Mouse (Mus musculus) thymus, postnatal 10 days (tissue): ENCODE measurements around the gene Trpv6.

Experiments
- DNase-seq, 2 experiments: peaks; one replicate each; pipeline ENCODE4 v3.0.0; 2021; ENCODE audit warnings: low spot score in 2 of 2

Trpv6 gene

DNA sequence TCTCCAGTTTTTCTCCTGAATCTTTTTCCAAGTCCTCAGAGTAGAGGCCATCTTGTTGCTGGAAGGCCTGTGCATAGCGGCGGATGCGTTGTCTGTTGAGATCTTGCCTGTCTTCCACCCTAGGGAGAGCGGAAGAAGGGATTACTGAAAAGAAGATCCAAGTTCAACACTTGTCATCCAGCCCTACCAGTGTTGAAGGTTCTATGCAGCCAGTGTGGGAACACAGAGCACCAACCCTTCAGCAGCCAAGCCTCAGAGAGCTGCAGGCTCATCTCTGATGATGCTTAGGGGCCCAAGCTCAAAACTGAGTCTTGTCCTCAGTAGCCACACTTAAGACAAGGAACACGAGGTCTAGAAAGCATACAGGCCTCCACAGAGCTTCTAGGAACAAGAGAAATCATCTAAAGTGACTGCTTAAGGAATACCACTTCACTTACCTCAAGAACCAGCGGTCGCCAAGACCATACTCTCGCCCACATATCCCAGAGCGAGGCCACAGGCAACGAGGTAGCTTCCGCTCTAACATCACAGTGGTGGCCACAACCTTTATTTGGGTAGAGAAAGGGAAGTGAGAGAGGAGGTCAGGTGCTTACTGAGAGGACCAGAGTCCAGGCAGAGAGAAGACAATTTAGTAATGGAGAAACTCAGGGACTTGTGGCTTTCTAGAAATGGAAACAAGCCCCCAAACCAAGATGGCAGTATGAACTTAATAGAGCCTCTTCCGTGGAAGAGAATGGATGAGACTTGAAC lies 14.8 kb downstream of the Trpv6 start:
- DNase-seq = no peak

DNA sequence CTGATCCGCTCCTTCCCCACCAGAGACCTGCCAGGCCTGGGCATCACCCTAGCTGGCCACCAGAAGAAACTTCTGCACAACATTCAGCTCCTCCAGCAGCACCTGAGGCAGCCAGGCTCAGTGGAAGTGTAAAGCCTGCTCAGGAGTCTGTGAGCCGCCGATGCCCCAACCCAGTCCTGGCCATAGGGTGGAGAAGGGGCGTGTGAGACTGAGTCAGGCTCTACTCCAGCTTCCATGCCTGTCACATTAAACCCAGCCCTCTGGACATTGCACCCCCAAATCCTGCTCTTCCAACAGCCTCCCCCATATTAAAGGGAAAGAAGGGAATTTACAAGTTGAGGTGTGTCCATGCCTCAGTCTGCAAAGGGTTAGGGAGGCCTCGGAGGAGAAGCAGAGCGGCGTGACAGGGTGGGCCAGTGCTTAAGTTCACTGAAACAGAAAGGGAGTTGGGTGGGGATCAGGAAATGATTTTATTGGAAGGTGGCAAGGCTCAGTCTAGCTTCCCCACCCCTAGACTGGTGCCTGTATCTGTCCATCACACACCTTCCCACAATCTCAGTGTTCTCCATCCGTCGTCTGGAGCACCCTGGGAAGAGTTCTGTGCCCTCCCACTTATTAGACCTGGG lies 15.9 kb downstream of the Trpv6 start:
- no peak for DNase-seq

DNA sequence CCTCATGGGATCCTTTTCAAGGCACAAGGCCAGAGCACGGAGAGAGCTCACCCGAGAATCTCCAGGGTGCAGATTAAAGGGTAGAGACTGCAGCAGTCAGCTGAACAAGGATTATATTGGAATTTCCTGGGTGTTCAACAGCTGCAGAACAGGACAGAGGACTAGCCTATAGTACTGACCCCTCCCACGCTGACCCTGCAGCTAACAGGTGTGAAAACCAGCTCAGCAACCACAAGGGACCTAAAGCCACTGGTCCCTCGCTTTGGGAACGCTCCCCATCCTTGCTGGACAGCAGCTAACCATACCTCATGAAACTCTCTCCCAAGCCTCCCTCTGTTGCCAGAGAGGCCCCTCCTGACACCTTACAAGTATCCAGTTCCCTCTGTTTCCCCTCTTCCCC lies 28.6 kb downstream of the Trpv6 start:
- DNase-seq = no peak

GRCm38 (mm10) chr6:41606214-41606613 lies 30.0 kb downstream of the Trpv6 start:
- peak; percentile 52 to 55 for DNase-seq

DNA sequence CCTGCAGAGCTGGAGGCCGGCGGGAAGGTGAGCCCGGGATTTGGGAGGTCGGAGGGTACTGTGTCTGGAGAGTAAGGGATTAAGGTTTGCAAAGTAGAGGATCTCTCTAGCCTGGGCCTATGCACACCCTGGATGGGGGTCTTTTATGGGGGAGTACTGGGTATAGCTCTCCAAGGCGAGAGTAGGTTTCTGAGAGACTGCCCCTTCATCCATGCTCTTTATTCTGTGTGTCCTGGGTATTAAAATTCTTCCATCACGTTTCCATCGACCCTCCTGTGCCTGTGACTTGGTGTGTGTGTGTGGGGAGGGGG lies 30.5 kb downstream of the Trpv6 start:
- no peak for DNase-seq

DNA sequence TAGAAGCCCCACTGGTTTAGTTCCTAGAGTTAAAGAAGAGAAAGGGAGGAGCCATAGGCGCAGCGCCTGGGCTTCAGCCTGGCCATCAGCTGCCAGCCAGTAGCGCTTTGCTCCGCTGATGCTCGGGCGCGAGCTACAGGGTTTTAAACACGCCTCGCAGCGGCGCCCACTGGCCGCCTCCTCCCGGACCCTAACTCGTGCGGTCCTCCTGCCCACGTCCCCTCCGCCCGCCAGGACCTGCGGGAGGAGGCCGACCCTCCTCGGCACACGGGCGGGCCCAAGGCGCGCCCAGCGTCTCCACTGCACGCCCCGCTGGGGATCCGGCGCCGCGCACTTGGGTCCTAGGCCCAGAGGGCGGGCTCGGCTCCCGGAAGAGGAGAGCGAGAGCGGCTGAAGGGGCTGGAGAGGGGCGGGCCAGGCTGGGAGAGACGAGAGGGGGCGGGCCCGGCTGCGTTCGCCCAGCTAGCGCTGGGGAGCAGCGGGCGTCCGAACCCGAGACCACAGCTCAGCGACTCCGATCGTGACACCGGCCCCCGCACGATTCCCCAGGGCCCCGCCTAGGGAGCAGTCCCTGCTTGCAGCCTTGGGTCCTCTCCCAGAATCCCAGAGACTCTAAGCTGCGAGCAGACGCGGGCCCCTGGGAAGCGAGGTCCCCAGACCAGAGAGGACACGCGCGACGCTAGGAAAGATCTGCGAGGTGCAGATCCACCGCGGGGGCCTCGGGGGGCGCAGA lies 31.0 kb downstream of the Trpv6 start, which contains the start of gene Ephb6:
Ephb6 (plus strand) TSS at position 422 of the 733 bp plus-strand sequence.
- DNase-seq = peak; percentile 85 to 89

- peak; percentile 75 to 84 for DNase-seq
Observed at GRCm38 (mm10) chr6:41604401-41605050, 31.7 kb downstream of the Trpv6 start.

DNA sequence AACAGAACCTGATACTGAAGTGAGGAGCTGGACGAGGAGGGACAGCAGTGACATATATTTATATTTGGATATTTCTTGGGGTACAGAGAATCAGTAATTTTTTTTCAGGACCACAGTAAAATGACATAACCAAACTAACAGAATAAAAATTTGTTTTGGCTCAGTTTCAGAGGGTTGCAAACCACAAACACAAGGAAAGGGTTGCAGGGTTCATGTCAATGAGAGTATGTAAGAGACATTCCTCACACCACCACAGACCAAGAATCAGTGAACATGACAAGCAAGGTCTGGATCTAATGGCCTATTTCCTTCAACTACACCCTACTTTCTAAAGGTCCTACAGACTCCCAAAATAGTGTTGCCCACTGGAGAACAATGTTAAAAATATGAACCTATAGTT lies 54.0 kb downstream of the Trpv6 start:
- no peak for DNase-seq

DNA sequence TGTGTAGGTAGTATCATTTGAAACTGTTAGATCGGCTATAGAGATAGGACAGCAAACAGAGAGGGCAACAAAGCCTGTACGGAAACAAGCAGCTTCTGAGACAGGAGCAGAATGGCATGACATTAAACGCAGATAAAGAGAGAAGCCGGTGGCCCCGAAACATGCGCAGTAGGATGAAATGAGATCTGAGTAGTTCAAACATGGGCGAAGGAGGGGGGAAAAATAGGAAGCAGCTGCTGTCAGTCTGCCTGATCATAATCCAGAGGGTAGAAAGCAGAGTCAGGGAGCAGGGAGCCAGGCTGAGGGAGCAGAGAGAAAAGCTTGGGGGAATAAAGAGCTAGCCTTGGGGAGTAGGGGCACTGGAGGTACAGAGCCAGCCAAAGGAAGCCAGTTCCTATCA lies 54.9 kb downstream of the Trpv6 start:
- DNase-seq = no peak

DNA sequence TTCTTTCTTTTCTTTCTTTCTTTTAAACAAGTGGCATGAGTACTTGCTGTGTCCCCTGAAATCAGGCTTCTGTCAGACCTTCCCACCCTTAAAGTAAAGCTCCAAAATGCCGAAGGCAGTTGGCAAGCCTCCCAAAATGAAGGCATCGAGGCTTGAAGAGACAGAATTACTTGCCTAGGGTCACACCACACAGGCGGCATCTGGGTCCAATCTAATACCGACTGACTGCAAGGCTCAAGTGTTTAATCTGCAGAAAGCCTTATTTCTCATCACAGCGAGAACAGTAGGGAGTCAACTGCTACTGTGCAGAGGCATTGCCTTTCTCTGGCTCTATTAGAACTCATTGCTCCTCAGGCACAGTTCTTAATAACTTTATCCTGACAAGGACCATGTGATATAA lies 58.9 kb downstream of the Trpv6 start:
- no peak for DNase-seq

DNA sequence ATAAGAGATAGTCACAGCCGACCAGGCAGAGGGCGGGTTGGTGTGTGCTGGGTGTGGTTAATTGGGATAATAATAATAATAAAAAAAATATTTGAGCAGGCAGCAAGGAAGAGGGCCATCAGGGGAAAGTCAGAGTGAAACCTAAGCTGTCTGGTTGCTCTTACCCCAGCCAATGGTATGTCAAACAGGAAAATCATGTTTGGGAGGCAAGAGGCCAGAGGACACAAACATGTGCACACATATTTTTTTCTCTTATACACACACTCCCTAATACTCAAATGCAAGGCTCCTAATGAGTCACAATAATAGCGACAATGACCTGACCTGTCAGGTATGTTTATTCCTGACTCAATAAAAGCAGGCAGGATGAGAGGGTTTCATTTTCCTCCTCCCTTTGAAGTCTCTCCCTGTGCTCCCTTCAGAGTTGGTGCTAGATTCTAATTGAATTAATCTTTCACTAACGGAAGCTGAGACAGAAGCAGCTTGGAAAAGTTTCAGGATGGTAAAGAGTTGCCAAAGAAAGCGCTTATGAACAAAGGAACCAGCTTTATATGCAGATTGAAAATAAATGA lies 59.6 kb downstream of the Trpv6 start:
- DNase-seq = no peak
